In genomic region chr6:73367616-73368015, GRCm38 (mm10) we compare ENCODE assay signal across 8 mouse cellular contexts.
DNase-seq lines count a peak whose midpoint lies in the region; ATAC-seq and TF ChIP-seq lines count a peak whose summit lies in the region.

No protein-coding gene starts in this region.

- TF ChIP-seq POLR2A in spleen, adult 2 months (IDR thresholded peaks at IDR 0.05; ENCODE audit: low read depth, low read length): no peak

- no peaks in the 10 kb centered on the region for H3K9me3 ChIP-seq in intestine, postnatal 0 days (ENCODE audit: control insufficient read depth)
- H3K9me3 ChIP-seq in midbrain, embryonic 13.5 days: no peaks in the 10 kb centered on the region

- intact Hi-C loops in left cerebral cortex, postnatal 36 days (cut with DNase I): loop anchor here (10.0 kb wide), 1 partner anchor 127 kb away; no protein-coding TSS in a partner anchor

- H3K4me2 ChIP-seq in intestine, postnatal 0 days (replicated peaks; ENCODE audit: low read depth): peak overlapping the region; percentile 46
- H3K4me2 ChIP-seq in midbrain, embryonic 13.5 days (replicated peaks): no peak overlapping the region

- TF ChIP-seq CTCF in intestine, postnatal 0 days (IDR thresholded peaks at IDR 0.05; ENCODE audit: low read depth): peak; percentile 97
- TF ChIP-seq CTCF in spleen, adult 2 months (IDR thresholded peaks at IDR 0.05; ENCODE audit: extremely low read depth, insufficient read depth, insufficient read length, insufficient replicate concordance): peak; percentile 40; the same call in 1 of the 2 replicates

- 7% methylated on average over 5 of the region's 5 CpGs for WGBS in intestine, postnatal 0 days
- 6% methylated on average over 5 of the region's 5 CpGs for WGBS in midbrain, embryonic 13.5 days
- WGBS in spleen, adult 2 months: 7% methylated on average over 5 of the region's 5 CpGs

- no peak overlapping the region for H3K27ac ChIP-seq in intestine, postnatal 0 days (ENCODE audit: low read depth, low read length)
- no peak overlapping the region for H3K27ac ChIP-seq in midbrain, embryonic 13.5 days
- H3K27ac ChIP-seq in spleen, adult 2 months (ENCODE audit: insufficient read depth, low read length): no peak overlapping the region

- ATAC-seq in intestine, postnatal 0 days: peak; percentile 77
- ATAC-seq in midbrain, embryonic 13.5 days: peak; percentile 73; the same call in 1 of the 2 replicates

- no peaks in the 10 kb centered on the region for H3K4me1 ChIP-seq in intestine, postnatal 0 days (replicated peaks; ENCODE audit: control insufficient read depth, insufficient read depth, low read length)
- H3K4me1 ChIP-seq in midbrain, embryonic 13.5 days (replicated peaks): peaks cover 12% of the 10 kb centered on the region; the same call in 1 of the 2 replicates
- no peaks in the 10 kb centered on the region for H3K4me1 ChIP-seq in spleen, adult 2 months (ENCODE audit: control insufficient read depth, insufficient read depth, insufficient read length)

- H3K27me3 ChIP-seq in intestine, postnatal 0 days (replicated peaks; ENCODE audit: control insufficient read depth, insufficient read depth, low read length): 0 out of 2 replicates have a peak, but pooled peaks cover 3% of the 10 kb centered on the region
- peaks cover 14% of the 10 kb centered on the region; the same call in 1 of the 2 replicates for H3K27me3 ChIP-seq in midbrain, embryonic 13.5 days
- H3K27me3 ChIP-seq in spleen, adult 2 months (ENCODE audit: control insufficient read depth, insufficient read depth, low read length): no peaks in the 10 kb centered on the region

- peak; percentile 73 for DNase-seq in urinary bladder, postnatal 14 days (ENCODE audit: low spot score)
- no peak for DNase-seq in urinary bladder, adult 2 months (ENCODE audit: low spot score)
- DNase-seq in embryo, embryonic 11.5 days (ENCODE audit: low read depth, low spot score): peak; percentile 75
- DNase-seq in gonadal fat pad, adult 2 months (ENCODE audit: low read depth): peak; percentile 5
- peak; percentile 38 to 73 for DNase-seq in left cerebral cortex, postnatal 36 days (ENCODE audit: low spot score in 2 of 2)
- peak; percentile 17 to 34 for DNase-seq in spleen, adult 2 months (ENCODE audit: low read depth in 1 of 2, low spot score in 2 of 2)

- H3K4me3 ChIP-seq in intestine, postnatal 0 days (ENCODE audit: low read depth, low read length): peak overlapping the region; percentile 15
- H3K4me3 ChIP-seq in midbrain, embryonic 13.5 days (replicated peaks): no peak overlapping the region
- H3K4me3 ChIP-seq in spleen, adult 2 months (ENCODE audit: extremely low read depth, insufficient read depth, insufficient read length): no peak overlapping the region

- no peak overlapping the region for H3K9ac ChIP-seq in intestine, postnatal 0 days (ENCODE audit: low read depth, low read length)
- H3K9ac ChIP-seq in midbrain, embryonic 13.5 days (replicated peaks): no peak overlapping the region

- no peaks in the 10 kb centered on the region for H3K36me3 ChIP-seq in intestine, postnatal 0 days (ENCODE audit: control insufficient read depth, insufficient read depth)
- no peaks in the 10 kb centered on the region for H3K36me3 ChIP-seq in midbrain, embryonic 13.5 days
- H3K36me3 ChIP-seq in spleen, adult 2 months (ENCODE audit: control insufficient read depth, insufficient read depth, low read length): no peaks in the 10 kb centered on the region
